Mouse (Mus musculus) left cerebral cortex, adult 11 months (tissue): ENCODE measurements around the gene Fap.

Source experiments
- DNase-seq: peaks from one replicate; pipeline ENCODE4 v3.0.0; 2022; ENCODE audit warnings: low spot score

Fap gene

DNA sequence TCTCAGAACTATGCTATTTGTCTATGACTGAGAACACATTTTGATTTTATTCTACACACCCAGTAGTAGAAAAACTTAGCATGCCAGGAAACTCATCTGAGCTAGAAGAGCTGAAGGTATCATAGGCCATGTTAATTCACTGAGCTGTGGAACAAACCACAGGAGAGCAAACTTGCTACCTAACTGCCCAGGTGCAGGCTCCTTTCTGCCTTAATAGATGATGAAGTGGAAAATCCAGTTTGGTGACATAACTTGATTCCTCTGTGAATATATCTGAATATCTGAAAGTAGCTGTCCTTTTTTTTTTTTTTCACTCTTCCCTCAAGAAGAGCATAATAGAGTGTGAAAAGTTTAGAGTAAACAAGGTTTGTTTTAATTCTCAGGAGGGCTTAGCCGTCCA, 42.8 kb downstream of the Fap start:
- no peak for DNase-seq

DNA sequence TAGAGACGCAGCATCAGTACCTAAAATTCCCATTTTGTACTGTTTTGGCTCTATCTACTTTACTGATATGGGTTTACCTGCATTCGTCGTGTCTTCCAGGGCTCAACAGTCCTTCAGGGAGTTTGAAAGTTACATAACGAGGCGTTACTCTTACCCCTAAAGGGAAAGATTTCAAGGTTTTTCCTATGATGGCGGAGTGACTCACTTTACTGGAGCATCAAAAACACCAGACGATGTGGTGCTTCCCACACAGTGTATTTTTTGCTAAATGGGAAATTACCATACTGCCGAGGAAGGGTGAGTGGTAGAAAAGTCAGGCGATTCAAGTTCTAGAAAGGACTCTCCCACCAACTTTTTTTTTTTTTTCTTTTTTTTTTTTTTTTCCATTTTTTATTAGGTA, 47.5 kb downstream of the Fap start:
- DNase-seq: peak; percentile 39

DNA sequence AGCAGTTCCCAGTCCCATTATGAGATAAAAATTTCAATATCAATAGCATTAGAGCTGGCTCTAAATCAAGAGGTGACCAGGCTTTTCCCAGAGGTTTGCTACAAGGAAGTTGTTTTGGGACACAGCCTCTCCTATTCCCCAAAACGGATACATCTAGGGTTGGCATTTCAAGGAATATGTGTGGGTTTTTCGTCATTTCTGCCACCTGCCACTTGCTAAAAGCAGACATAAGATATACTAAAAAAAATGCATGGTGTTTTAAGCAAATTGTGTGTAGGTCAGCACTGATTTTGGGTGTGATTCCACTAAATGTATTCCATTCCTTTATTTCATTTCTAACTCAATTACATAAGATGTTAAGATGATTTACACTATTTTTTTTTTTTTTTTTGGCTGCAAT, 56.1 kb downstream of the Fap start:
- DNase-seq: peak; percentile 42

DNA sequence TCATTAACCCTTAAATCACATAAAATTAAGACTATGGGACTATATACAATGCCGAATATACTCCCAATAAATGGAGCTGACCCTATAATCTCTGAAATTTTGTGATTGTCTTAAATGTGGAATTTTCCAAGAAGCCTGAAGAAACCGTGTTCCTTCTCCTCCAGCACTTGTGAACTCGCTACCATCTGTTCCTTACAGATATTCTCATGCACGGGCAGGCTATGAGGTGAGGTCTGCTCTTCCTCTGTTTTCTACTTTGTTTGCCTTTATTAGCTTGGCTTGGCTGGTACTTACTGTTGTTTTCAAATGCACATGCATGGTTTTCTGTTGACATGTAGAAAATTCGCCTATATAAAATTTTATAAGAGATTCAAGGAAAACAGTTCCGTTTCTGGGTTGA, 59.4 kb downstream of the Fap start:
- no peak for DNase-seq

DNA sequence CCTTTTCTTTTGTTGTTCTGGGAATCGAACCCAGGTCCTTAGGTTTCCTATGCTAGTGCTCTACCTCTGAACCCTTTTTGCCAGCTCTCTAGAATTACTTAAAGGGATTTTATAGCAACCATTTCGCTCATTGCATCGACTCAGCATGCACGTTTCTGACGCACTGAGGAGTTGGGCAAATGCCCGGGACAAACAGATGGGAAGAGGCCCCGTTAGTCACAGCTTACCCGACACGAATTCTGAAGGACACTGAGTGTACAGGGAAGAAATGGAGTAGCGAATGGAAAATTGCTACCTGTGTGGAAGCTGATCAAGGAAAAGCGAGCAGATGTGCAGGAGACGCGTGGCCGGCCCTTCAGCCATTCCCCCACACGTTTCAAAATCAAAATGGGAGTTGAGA, 60.4 kb downstream of the Fap start:
- DNase-seq: no peak

DNA sequence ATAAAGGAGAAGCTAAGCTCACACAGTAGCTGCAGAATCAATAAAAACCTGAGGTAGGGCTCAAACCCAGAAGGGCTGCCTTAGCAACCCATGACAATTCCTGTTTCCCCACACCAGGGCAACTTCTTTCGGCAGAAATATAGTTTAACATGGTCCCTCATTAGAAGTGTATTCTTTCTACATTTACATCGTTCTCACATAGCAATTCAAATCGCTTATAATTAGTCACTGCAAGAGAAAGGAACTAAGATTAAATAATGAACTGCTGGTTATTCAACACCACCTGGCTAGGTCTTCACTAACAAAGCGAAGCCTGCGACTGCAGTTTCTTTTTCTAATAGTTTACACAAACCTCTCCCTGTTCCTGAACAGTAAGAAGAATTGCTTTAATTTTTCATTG, 66.7 kb downstream of the Fap start:
- no peak for DNase-seq

DNA sequence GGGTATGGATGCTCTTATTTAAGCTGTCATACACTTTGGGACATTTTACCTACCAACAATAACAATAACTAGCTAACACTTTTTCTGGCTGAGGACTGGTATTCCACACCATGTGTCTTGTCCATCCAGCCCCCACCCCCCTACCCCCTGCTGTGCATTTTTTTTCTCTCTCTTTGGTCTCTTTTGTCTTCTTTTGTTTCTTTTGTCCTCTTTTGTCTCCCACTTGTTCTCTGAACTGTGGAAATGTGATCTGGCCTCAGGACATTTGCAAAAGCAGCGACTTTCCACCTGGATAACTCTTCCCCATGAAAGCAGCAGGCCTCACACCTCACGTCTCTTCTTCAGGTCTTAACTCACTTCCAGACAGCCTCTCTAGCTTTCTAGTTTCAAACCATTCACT, 67.4 kb downstream of the Fap start:
- DNase-seq: no peak

DNA sequence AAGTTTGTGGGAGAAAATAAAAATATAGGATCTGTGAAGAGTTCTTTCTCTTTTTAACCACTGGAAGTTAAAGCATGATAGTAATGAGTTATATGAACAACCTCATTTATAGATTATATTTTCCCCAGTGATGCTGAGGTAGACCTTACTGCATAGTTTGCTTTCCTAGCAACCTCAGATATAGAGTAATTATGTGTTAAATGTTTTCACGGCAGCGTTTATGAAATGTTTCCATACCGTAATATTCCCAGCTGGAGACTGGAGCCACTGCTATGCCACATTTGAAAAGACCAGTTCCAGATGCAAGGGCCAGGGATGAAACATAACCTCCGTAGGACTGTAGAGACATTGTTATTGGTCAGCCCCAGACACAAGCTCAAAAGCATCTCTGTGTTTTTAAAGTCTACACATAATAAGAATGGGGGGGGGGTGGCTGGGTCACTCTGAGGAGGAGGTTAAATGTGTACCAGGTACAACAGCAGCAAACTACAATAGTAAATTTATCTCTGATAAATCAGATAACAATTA, 69.5 kb downstream of the Fap start:
- no peak for DNase-seq

DNA sequence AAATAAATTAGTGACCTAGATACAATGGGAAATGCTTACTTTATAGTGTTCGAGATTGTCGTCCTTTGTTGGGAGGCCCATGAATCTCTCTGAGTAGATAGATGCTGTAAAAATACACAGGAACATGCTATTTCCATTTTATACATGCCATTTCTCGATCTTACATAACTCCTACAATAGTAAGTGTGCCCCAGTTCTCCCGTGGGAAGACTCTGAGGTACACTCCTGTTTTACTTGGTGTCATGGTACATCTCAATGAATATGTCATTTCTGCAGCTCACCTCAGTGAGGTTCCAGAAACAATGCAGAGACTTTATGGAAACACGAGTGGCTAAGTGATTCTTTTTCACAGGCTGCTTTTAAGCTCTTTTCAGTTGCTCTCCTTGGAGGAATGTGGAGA, 70.5 kb downstream of the Fap start:
- no peak for DNase-seq

DNA sequence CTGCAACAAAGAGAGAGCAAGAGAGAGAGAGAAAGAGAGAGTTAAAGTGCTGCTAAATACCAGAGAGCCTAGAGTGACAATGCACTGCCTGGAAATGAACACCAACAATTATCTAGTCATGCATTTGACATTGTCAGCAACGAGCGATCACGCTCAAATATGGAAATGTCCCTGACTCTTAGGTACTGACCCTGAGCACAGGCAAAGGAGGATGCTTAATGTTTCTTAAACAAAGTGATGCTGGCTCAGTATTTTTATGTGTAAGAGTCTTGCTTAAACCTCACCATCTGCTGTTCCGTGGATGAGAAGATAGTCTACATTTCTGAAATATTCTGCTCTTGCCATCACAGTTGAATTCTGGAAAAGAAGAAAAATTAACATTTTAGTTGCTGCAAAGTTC, 71.4 kb downstream of the Fap start:
- no peak for DNase-seq

DNA sequence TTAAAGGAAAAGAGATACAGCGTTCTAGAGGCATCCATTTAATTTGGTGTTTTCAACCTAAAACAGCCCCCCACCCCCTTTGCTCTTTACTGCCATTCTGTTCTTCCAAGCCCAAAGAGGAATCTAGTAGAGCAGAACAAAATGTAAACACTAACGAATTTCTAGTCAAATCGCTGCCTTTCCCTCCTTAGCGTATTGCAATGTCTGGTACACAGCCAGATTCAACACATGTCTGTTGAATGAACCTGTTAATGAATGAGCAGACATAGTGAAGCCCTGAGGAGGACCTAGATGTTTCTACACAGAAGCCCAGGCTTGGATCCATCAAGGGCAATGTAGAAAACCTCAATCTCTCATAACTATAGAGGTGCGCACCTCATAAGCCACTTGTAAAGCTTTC, 75.1 kb downstream of the Fap start:
- DNase-seq: no peak

DNA sequence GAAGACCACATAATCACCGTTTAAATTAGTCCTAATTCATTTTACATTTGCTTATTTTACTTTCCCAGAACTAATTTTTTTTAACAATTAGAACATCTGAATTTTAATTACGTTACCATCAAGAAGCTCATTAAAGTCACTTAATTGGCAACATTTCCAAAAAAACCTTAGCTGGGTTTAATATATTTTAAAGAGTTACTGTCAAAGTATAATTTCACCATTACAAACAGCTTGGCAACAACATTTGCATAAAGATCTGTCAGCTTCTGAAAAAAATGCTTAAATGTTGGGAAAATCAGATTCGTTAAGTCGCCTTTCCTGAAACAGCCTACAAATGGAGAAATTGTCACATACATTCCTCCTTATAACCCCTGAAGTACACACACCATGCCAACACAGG, 75.8 kb downstream of the Fap start:
- no peak for DNase-seq

DNA sequence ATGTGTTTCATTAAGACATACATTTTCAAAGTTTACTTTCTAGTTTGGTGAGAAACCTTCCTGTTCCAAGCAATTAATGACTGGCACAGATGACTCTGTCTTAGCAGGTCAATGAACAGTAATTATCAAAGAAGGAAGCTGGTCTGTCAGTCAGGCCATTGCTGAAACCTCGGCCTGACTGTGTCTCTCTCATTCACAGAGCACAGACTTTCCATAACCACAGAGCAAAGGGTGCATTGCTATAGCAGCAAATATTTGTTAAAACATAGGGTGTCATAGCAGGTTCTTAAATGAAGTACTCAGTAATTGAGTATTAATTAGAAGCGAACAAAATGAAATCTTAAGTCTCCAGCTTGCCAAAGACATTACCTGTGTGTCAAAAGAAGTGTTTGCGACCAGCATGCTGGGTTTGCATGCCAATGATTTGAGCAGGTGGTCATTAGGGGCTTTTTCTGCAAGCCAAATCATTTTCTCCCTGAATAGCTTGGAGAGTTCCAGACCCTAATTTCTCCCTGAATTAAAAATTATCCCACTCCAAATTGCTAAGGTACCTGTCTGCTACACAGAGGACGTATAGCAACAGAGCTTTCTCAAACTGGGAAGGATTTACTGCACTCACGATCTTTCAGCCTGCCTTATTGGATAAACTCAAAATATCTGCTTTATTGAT, 76.4 kb downstream of the Fap start:
- no peak for DNase-seq

DNA sequence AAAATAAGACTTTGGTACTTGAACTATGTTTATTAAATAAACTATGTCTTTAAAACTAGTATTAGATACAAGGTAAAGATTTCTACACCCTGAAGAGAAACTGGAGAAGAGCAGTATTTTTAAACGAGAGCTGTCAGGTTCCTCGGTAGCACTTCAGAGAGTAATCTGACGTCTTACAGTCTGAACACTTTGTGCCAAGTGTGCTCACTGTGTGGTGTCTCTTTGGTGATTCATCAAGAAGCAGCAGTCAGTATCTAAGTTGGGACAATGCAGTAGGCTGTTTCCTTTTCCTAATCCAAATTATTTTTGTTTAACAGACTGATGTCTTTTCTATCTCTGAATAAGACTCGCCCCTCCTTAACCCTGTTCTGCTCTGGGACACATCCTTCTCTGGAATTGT, 78.5 kb downstream of the Fap start:
- DNase-seq: no peak

DNA sequence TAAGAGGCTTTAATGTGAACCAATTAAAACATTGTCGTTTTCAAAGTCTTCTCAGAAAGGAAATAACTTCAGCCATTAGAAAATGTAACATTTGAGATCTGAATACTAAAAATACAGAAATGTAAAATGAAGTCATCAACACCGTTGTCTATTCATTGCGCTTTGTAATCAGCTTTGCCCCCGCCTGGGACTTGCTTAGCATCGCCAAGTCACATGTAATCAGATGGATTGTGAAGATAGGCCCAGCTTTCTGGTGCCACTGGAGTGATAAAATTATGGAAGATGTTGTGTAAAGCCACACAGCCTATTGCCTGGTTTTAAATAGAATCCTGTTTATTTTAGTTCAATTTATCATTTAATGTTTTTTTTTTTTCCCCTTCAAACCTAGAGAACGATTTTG, 84.0 kb downstream of the Fap start:
- DNase-seq: no peak

DNA sequence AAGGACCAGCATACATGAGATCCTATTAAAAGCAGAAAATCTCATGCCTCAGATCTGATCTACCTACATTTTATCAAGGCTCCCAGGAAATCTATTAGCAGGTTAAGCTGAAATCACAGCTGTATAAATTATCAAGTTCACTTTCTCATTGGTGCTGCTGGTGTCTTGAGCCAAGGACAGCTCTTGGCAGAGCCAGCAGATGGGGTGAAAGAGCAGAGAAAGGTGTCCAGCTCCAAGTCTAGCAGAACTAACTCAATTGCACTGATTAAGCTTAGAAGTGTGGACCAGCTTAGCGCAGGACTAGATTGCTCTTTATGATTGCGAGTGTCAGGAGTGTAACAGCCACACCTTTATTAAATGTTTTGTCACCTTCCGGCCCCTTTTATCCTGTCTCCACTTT, 89.0 kb downstream of the Fap start:
- DNase-seq: no peak

DNA sequence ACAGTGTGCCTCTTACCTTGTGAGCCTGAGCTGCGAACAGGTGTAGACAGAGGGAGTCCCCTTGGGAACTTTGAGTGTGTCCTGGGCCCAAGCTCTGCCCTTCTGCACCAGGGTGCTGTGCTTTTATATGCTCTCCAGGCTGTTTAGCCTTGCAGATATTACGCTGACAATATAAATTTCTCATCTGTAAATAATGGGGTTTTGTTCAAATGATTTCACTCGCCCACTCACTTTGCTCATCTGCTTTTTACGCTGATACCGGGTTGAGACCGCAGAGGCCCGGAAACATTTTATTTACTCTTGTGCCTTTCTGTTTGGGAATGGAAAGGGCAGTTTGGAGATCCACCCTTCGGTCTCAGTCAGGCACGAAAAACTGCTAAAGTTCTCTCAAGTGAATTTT, 90.3 kb downstream of the Fap start, which contains the start of gene Gcg:
TSS of gene Gcg (minus strand) at position 101 of the 400 bp plus-strand sequence.
- no peak for DNase-seq

DNA sequence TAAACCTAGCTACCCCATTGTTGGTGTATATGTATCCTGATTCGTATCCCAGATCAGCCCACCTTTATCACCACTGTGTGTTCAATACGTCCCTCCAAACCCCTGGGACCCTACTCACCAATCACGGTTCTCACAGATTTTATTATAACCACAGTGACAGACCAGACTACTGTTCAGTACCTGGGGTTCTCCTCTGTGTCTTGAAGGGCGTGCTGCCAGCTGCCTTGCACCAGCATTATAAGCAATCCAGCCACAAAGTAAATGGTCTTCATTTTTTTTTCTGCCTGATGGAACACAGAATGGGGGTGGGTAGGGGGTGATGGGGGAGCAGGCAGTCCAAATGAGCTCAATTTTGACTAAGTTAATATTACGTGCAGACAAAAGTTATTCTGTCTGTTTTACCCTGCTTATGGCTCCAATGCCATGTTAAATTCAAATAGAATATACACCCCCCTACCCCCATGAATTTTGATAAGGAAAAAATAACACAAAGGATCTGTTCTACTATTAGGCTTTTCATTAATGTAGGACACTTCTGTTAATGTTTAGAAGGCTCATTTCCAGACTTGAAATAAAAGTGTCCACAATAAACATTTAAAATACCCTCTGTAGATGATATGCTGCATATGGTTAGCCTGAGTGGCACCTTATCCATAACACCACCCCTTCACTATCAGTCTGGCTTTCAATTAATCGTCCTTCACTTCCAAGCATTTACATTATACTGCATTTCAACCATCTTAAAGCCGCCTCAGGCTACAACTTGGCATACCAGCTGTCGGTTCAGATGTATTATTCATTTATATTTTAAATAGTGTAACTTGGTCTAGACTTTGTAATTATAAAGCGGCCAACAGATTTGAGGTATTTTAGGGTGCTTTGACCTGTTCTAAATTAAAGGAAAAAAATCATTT, 93.3 kb downstream of the Fap start:
- no peak for DNase-seq

DNA sequence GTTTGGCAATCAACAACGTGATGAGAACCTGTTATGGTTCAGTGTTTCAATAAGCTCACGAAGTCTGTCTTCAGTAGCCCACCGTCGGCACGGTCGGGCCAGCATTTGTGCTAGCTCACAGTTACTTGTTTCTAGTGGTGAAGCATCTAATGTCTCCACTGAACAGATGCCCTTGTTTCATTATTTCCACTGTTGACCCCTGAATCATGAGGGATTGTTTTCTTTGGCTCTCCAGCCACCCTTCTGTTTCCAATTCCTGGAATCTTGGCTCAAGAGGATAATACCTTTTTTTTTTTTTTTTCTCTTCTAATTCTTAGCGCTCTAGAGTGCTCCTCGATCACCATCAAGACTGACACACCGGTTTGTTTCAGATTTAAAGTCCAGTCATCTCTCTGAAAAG, 104.3 kb downstream of the Fap start:
- no peak for DNase-seq

DNA sequence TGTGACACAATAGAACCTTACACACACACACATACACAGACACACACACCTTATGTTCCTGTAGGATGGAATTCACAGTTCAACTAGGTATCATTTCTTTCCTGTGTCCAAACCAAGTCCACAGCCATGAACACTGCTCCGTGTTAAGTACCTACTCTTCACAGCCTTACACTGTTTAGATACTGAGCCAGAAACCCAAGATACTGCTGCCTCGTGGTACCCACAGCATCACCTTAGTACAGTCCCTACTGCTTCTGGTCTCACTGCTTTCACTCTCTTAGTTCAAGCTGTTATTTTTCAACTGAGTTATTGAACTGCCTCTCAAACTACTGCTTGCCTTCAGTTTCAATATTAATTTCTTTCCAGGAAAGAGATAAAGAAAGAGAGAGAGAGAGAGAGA, 110.6 kb downstream of the Fap start:
- no peak for DNase-seq

DNA sequence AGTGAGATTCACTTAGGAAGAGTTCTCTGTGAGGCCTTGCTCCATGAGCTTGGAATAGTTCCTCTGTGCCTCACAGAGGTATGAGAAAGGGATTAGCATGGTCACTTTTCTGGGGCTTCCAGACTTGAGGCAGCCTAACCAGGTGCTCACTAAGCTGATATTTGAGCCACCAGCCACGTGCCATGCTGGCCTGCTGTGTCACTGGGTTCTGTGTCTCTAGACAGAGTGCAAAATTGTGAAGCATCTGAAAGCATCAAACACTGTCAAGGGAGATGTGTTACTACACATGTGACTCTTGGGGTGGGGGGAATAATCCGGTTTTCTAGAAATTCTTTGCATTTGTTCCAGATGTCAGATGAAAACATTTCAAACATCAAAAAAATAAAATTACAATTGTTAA, 111.7 kb downstream of the Fap start:
- no peak for DNase-seq

DNA sequence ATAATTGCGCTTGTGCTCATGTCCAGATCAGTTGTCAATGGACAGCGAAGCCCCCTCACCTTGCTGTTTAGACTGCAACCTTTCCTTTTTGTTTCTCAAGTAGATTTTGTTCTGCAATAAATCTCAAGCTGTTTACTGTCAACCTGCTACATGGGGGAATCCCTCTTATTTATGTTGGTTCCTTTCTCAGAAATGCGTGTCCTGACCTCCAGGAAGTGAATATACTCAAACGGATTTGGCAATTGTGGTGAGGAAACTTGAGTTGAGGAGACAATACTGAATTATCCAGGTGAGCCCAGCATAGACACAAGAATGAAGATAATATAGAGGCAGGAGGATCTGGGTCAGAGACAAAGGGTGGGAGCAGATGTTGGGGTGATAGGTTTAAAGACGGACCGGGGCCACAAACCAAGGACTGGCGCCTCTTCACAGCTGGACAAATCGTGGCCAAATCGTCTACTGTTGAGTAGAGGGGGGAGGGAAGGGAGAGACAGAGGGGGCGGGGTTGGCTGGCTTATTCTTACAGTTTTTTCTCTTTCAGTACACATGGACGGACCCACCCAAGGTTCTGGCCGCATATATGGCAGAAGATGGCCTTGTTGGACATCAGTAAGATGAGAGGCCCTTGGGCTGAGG, 112.9 kb downstream of the Fap start:
- no peak for DNase-seq

DNA sequence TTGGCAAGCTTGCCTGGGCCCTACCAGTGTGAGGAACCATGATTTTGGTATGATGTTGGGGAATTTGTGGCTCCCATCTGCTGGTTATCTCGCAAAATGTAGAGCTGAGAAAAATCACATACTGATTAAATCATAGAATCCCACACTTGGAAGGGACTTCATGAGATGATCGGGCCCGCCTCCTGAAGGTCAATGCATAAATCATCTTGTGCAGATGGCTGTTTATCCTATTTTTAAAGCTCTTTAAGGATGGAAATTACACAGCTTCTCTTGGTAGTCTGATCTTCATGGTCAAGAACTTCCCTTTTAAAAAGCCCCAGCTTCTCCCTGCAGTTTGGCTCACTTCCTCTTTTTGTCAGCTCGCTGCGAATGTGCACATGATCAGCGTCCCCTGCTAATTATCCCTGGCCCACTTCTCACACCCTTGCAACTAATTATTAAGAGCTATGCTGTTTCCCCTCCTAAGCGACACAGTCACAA, 113.6 kb downstream of the Fap start:
- no peak for DNase-seq
